Mouse (Mus musculus): ENCODE results near the gene Ypel1. TPM values are rescaled to one million over a fixed set of nuclear protein-coding genes. Genes with fewer than 3 reads are reported as not detected.

The Ypel1 gene
- polyA plus RNA-seq (2015; fragmentation: Nextera tagmentation; extraction: Ambion mirVana): 145 and 151 TPM in 2 replicates

DNA sequence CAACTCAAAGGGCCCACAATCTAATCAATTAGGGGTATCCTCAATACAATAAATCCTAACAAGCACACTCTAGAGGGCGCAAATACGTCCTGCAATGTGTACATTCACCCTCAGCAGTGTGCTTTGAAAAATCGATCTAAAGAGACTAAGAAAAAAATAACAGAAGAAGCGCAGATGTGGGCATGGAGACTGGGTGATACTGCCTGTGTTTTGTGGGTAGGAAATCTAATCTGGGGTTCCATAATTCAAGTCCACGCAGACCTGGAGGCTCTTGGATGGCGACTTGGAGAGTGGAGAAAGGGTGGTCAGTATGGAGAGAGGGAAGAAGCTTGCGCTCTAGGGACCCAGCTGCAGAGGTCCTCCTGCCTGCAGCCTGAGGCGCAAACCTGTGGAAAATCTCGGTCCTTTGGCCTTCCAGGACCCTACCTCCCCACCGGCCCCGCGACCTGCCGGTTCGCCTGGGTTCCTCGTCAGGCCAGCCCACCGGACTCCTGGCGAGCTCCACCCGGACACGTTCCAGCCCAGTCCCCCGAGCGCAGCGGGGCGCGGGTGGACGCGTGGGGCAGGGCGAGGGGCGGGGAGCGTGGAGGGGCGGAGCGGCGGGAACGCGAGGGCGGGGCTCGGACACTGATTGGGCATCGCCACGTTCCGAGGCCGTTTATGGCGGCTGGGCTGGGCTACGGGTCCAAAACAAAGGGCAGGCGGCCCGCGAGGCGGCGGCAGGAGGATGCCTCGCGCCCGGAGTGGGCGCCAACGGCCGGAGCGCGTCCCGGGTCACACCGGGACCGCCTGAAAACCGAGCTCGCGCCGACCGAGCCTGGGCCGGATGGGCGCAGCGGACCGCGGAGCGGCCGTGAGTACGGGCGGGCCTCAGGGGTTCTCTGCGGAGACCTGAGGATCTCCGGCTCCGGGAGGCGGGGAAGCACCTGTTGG lies at the start of gene Ypel1:
Gene Ypel1, plus strand, starts transcription at position 186 of the 933 bp plus-strand sequence.
- WGBS: under 1% methylated on average over 66 of the region's 76 CpGs
- Histone ChIP-seq H3K4me3 (peak within 1 kb of the TSS; percentile 79), H3K9me3 (replicated peaks) (no peaks in the 10 kb centered on the region; the same call in 1 of the 2 replicates), H3K36me3 (ENCODE audit: poor library complexity, severe bottlenecking) (peaks cover 26% of the 10 kb centered on the region), H3K4me1 (peaks cover 39% of the 10 kb centered on the region), H3K4me2 (peak within 1 kb of the TSS; percentile 75), H3K27ac (peak within 1 kb of the TSS; percentile 95), H3K27me3 (no peaks in the 10 kb centered on the region), H3K9ac (peak within 1 kb of the TSS; percentile 89)
- peak; percentile 96 for ATAC-seq

GRCm38 (mm10) chr16:17024469-17025148 lies 44.9 kb upstream of the Ypel1 start:
- Histone ChIP-seq H3K9me3 (replicated peaks) (no peaks in the 10 kb centered on the region), H3K4me1 (no peaks in the 10 kb centered on the region), H3K9ac (no peak overlapping the region), H3K36me3 (ENCODE audit: poor library complexity, severe bottlenecking) (peaks cover 83% of the 10 kb centered on the region), H3K27ac (no peak overlapping the region), H3K27me3 (no peaks in the 10 kb centered on the region), H3K4me2 (no peak overlapping the region), H3K4me3 (no peak overlapping the region)
- 94% methylated on average over 3 of the region's 3 CpGs for WGBS
- ATAC-seq: no peak

DNA sequence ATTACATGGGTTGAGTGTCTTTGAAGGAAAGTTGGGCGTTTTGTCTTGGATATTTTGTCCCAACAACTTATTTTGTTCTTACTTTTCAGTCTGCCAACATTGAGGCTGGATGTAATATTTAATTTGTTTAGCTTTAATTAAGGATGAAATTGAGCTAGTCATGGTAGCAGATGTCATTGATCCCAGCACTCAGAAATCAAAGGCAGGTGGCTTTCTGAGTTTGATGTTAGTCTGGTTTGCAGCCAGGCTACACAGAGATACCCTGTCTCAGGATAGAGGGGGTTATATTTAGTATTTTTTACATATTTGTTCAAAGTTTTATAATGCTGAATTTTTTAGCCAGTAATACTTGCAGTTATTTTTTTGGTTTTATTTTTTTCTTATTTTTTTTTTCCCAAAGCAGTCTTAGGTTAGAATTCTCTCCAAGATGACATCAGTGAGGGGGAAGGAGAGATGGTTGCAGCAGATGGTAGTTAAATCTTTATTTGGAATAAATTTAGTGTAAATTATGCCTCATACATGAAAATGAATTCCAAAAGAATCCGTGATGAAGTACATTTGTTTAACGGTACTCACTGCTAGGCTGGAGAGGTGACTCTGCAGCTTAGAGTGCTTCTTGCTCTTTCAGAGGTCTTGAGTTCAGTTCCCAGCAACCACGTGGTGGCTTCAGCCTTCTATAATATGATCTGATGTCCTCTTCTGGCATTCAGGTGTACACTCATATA lies 39.4 kb upstream of the Ypel1 start:
- no peak overlapping the region for H3K4me2 ChIP-seq
- H3K9ac ChIP-seq: no peak overlapping the region
- peaks cover 74% of the 10 kb centered on the region for H3K36me3 ChIP-seq (ENCODE audit: poor library complexity, severe bottlenecking)
- 86% methylated on average over 4 of the region's 4 CpGs for WGBS
- H3K9me3 ChIP-seq (replicated peaks): no peaks in the 10 kb centered on the region
- H3K27ac ChIP-seq: no peak overlapping the region
- H3K4me3 ChIP-seq: no peak overlapping the region
- H3K27me3 ChIP-seq: no peaks in the 10 kb centered on the region
- no peaks in the 10 kb centered on the region for H3K4me1 ChIP-seq
- peak; percentile 70; the same call in 1 of the 2 replicates for ATAC-seq

DNA sequence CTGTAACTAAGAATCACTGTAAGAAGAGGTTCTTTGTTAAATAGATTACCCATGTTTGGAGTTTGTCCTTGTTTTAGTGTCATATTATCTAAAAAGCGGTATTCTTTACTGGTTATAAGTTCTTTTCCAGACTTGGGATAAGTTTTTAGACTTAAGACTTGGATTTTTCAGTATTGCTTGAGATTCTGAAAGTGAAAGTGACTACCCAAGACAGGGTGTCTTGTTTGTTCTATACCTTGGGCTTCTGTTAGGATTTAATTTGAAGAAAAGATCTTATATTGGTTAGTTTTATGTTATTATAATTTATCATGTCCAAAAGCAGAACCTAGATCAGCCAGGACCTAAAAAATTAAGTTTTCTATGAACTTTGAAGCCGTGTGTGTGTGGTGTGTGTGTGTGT lies 35.7 kb upstream of the Ypel1 start:
- Histone ChIP-seq H3K36me3 (ENCODE audit: poor library complexity, severe bottlenecking) (peaks cover 76% of the 10 kb centered on the region), H3K27ac (no peak overlapping the region), H3K4me3 (no peak overlapping the region)

DNA sequence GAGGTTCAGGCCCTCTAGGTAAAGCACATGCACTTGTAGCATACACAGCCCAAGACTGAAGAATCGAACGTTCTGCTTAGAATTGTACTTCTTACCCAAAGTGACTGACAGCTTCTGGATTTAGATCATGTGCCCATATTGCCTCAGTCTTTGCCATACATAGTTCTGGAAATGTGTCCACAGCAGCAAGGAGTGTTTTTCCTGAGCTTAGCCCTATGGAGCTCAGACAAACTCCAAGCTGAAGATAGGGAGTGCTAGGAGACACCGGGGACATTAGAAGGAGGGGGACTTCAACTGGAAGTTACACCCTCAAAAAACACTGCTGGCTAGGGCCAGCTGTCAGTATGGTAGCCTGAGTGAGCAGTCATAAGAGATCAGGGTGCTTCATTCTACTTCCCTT lies 28.8 kb upstream of the Ypel1 start:
- 94% methylated on average over 3 of the region's 3 CpGs for WGBS
- H3K36me3 ChIP-seq (ENCODE audit: poor library complexity, severe bottlenecking): peaks cover 90% of the 10 kb centered on the region

More for the DNA sequence above, 35.7 kb upstream of the Ypel1 start:
- no peak overlapping the region for H3K4me2 ChIP-seq
- no peak overlapping the region for H3K9ac ChIP-seq
- H3K9me3 ChIP-seq (replicated peaks): no peaks in the 10 kb centered on the region
- no peak for ATAC-seq
- 99% methylated on average over 2 of the region's 2 CpGs for WGBS
- no peaks in the 10 kb centered on the region for H3K27me3 ChIP-seq
- H3K4me1 ChIP-seq: no peaks in the 10 kb centered on the region

GRCm38 (mm10) chr16:17041417-17041816 lies 28.1 kb upstream of the Ypel1 start:
- Histone ChIP-seq H3K27me3 (no peaks in the 10 kb centered on the region), H3K36me3 (ENCODE audit: poor library complexity, severe bottlenecking) (peaks cover 88% of the 10 kb centered on the region), H3K9me3 (replicated peaks) (no peaks in the 10 kb centered on the region), H3K9ac (no peak overlapping the region), H3K4me3 (no peak overlapping the region), H3K4me1 (no peaks in the 10 kb centered on the region), H3K27ac (no peak overlapping the region), H3K4me2 (no peak overlapping the region)
- ATAC-seq: no peak
- 82% methylated on average over 1 of the region's 1 CpGs for WGBS

More for the DNA sequence above, 28.8 kb upstream of the Ypel1 start:
- ATAC-seq: no peak
- Histone ChIP-seq H3K4me2 (no peak overlapping the region), H3K27me3 (no peaks in the 10 kb centered on the region), H3K27ac (no peak overlapping the region), H3K9me3 (replicated peaks) (no peaks in the 10 kb centered on the region), H3K4me1 (no peaks in the 10 kb centered on the region), H3K4me3 (no peak overlapping the region), H3K9ac (no peak overlapping the region)

DNA sequence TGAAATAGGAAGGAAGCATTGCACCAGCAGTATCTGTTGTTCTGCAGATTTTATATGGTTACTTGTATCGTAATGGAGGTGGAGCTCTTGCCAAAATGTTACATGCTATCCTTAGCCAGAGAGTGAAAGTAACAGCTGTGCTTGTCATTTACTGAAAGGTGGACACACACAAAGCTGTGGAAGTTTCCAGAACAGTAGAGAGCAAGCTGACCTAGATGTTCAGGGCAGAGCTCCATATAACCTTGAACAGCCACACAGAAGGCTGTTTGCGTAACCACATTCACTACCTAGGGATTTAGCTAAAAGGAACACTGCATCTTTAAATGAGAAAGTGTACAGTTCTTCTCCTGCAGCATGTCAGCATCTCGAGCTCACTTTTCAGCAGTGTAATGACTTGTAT lies 25.2 kb upstream of the Ypel1 start:
- H3K4me2 ChIP-seq: no peak overlapping the region
- no peak overlapping the region for H3K9ac ChIP-seq
- 95% methylated on average over 3 of the region's 3 CpGs for WGBS
- no peaks in the 10 kb centered on the region for H3K9me3 ChIP-seq (replicated peaks)
- H3K4me3 ChIP-seq: no peak overlapping the region
- H3K27me3 ChIP-seq: no peaks in the 10 kb centered on the region
- no peaks in the 10 kb centered on the region for H3K4me1 ChIP-seq
- no peak overlapping the region; the same call in 1 of the 2 replicates for H3K27ac ChIP-seq
- no peak for ATAC-seq
- peaks cover 84% of the 10 kb centered on the region for H3K36me3 ChIP-seq (ENCODE audit: poor library complexity, severe bottlenecking)

DNA sequence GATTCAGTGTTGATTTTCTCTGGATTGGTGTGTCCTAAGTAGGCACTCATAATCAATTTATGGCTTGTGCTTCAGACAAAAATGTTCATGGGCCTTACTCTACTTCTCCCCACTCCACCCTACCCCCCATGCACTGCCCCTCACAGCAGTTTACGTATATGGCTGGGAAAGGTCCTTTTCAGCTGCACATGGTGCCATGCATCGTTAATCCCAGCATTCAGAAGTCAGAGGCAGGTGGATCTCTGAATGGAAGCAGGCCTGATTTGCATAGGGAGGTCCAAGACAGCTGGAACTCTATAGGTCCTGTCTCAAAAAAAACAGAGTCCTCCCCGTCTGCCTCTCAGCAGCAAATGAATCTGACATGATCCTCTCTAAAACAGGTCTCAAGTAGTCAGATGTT lies 24.2 kb upstream of the Ypel1 start:
- Histone ChIP-seq H3K27me3 (no peaks in the 10 kb centered on the region), H3K9me3 (replicated peaks) (no peaks in the 10 kb centered on the region), H3K9ac (no peak overlapping the region), H3K27ac (no peak overlapping the region), H3K4me3 (no peak overlapping the region), H3K36me3 (ENCODE audit: poor library complexity, severe bottlenecking) (peaks cover 83% of the 10 kb centered on the region), H3K4me2 (no peak overlapping the region), H3K4me1 (no peaks in the 10 kb centered on the region)
- no peak for ATAC-seq
- WGBS: 32% methylated on average over 3 of the region's 3 CpGs

- Histone ChIP-seq H3K9me3 (replicated peaks) (no peaks in the 10 kb centered on the region), H3K36me3 (ENCODE audit: poor library complexity, severe bottlenecking) (peaks cover 42% of the 10 kb centered on the region), H3K27ac (no peak overlapping the region), H3K9ac (no peak overlapping the region), H3K4me2 (no peak overlapping the region), H3K4me3 (no peak overlapping the region), H3K4me1 (no peaks in the 10 kb centered on the region), H3K27me3 (no peaks in the 10 kb centered on the region)
- no peak for ATAC-seq
- WGBS: 90% methylated on average over 1 of the region's 1 CpGs
These were observed 19.6 kb upstream of the Ypel1 start for GRCm38 (mm10) chr16:17049886-17050285.

- no peak for ATAC-seq
- H3K9ac ChIP-seq: no peak overlapping the region
- no peak overlapping the region for H3K4me2 ChIP-seq
- WGBS: 81% methylated on average over 7 of the region's 7 CpGs
- peaks cover 10% of the 10 kb centered on the region for H3K4me1 ChIP-seq
- no peak overlapping the region for H3K27ac ChIP-seq
- H3K36me3 ChIP-seq (ENCODE audit: poor library complexity, severe bottlenecking): peaks cover 30% of the 10 kb centered on the region
- H3K27me3 ChIP-seq: no peaks in the 10 kb centered on the region
- no peaks in the 10 kb centered on the region for H3K9me3 ChIP-seq (replicated peaks)
- no peak overlapping the region for H3K4me3 ChIP-seq
These were observed 17.4 kb upstream of the Ypel1 start for GRCm38 (mm10) chr16:17052087-17052486.

- no peak overlapping the region for H3K9ac ChIP-seq
- no peaks in the 10 kb centered on the region for H3K9me3 ChIP-seq (replicated peaks)
- peak; percentile 23; the same call in 1 of the 2 replicates for ATAC-seq
- no peak overlapping the region; the same call in 1 of the 2 replicates for H3K27ac ChIP-seq
- 88% methylated on average over 3 of the region's 3 CpGs for WGBS
- no peak overlapping the region for H3K4me3 ChIP-seq
- peaks cover 14% of the 10 kb centered on the region for H3K36me3 ChIP-seq (ENCODE audit: poor library complexity, severe bottlenecking)
- peaks cover 10% of the 10 kb centered on the region for H3K4me1 ChIP-seq
- no peaks in the 10 kb centered on the region for H3K27me3 ChIP-seq
- H3K4me2 ChIP-seq: no peak overlapping the region
These were observed 15.6 kb upstream of the Ypel1 start for GRCm38 (mm10) chr16:17053903-17054302.
